Mouse (Mus musculus): Measurements from ENCODE around the gene Ambra1. TPM values are rescaled to one million over a fixed set of nuclear protein-coding genes. Genes with fewer than 3 reads are reported as not detected.

Ambra1 gene
- total and polyA plus RNA-seq, 3 experiments, result 15.8 to 27.1 (median 21.9) TPM

- 0 out of 2 replicates have a peak, but pooled peaks have one; percentile 40 for TF ChIP-seq KAT2A (IDR thresholded peaks at IDR 0.05; ENCODE audit: insufficient replicate concordance, low read length)
- TF ChIP-seq NELFE (IDR thresholded peaks at IDR 0.05; ENCODE audit: low read depth, low read length), result peak; percentile 22; the same call in 1 of the 2 replicates
- no peak for TF ChIP-seq RCOR1 (conservative IDR thresholded peaks at IDR 0.05; ENCODE audit: low read depth, low read length)
- no peak for TF ChIP-seq ZNF384 (IDR thresholded peaks at IDR 0.05; ENCODE audit: low read depth, low read length)
- TF ChIP-seq UBTF (IDR thresholded peaks at IDR 0.05; ENCODE audit: low read depth, low read length), result no peak; the same call in 1 of the 2 replicates
- TF ChIP-seq MAFK (IDR thresholded peaks at IDR 0.05; ENCODE audit: insufficient replicate concordance, low read length), result no peak
- TF ChIP-seq SIN3A (IDR thresholded peaks at IDR 0.05; ENCODE audit: low read length), result no peak; the same call in 1 of the 2 replicates
- TF ChIP-seq MAX (IDR thresholded peaks at IDR 0.05; ENCODE audit: low read length), result peak; percentile 80
- TF ChIP-seq POLR2A (IDR thresholded peaks at IDR 0.05; ENCODE audit: low read depth, low read length), result peak; percentile 78
- TF ChIP-seq ZC3H11A (IDR thresholded peaks at IDR 0.05; ENCODE audit: low read depth, low read length), result no peak
- 0 out of 2 replicates have a peak, but pooled peaks have one; percentile 41 for TF ChIP-seq MAZ (IDR thresholded peaks at IDR 0.05; ENCODE audit: low read depth, low read length)
- TF ChIP-seq MEF2A (IDR thresholded peaks at IDR 0.05; ENCODE audit: borderline replicate concordance, low read depth, low read length), result peak; percentile 76
- peak; percentile 77 for TF ChIP-seq ZMIZ1 (IDR thresholded peaks at IDR 0.05; ENCODE audit: low read depth, low read length)
- peak; percentile 96 for TF ChIP-seq ELF1 (IDR thresholded peaks at IDR 0.05; ENCODE audit: low read depth, low read length)
- no peak for TF ChIP-seq ZKSCAN1 (IDR thresholded peaks at IDR 0.05; ENCODE audit: borderline replicate concordance, low read depth, low read length)
Observed at GRCm38 (mm10) chr2:91963443-91963932, 233.6 kb downstream of the Ambra1 start (continued).

- Histone ChIP-seq H3K9ac (ENCODE audit: insufficient read depth, low read depth) (peak overlapping the region; percentile 71), H3K4me3 (replicated peaks in 1 of 3; ENCODE audit: low read depth in 2 of 3, low read length in 2 of 3, poor library complexity in 1 of 3) (peak overlapping the region; percentile 70 to 91 (median 79)), H3K4me1 (ENCODE audit: control insufficient read depth in 1 of 2, insufficient read depth in 2 of 2) (peaks cover 13 to 51% of the 10 kb centered on the region in 2 experiments), H3K9me3 (replicated peaks; ENCODE audit: low read length) (no peaks in the 10 kb centered on the region), H3K79me2 (replicated peaks; ENCODE audit: control insufficient read depth, extremely low read depth, insufficient read depth, poor library complexity, severe bottlenecking) (peaks cover 28% of the 10 kb centered on the region), H3K4me2 (ENCODE audit: insufficient read depth, low read depth, poor library complexity, severe bottlenecking) (peak overlapping the region; percentile 83), H3K36me3 (replicated peaks in 1 of 2; ENCODE audit: control insufficient read depth in 1 of 2, insufficient read depth in 1 of 2, low read length in 1 of 2) (peaks cover 0 to 17% of the 10 kb centered on the region in 2 experiments), H3K27ac (ENCODE audit: insufficient read depth, low read depth) (no peak overlapping the region), H3K27me3 (replicated peaks) (peaks cover 13% of the 10 kb centered on the region)
- TF ChIP-seq MAX (IDR thresholded peaks at IDR 0.05; ENCODE audit: low read length) (no peak), CHD2 (IDR thresholded peaks at IDR 0.05; ENCODE audit: low read length) (peak; percentile 52; the same call in 1 of the 2 replicates), CHD1 (IDR thresholded peaks at IDR 0.05; ENCODE audit: low read depth, low read length) (no peak), MAZ (IDR thresholded peaks at IDR 0.05; ENCODE audit: low read depth, low read length) (no peak), ZNF384 (IDR thresholded peaks at IDR 0.05; ENCODE audit: low read depth, low read length) (no peak), MEF2A (IDR thresholded peaks at IDR 0.05; ENCODE audit: borderline replicate concordance, low read depth, low read length) (0 out of 2 replicates have a peak, but pooled peaks have one; percentile 16)
- DNase-seq (ENCODE audit: extremely low read depth), result no peak
- in situ Hi-C loops (cut with MboI; ENCODE audit: low pct_ligation_motif_present, low pct_unique_long_range_greater_than_20kb, low sequenced_read_pairs) (no loop called here), dilution Hi-C loops (cut with MboI; ENCODE audit: extremely low pct_ligation_motif_present, extremely low pct_unique_long_range_greater_than_20kb, low sequenced_read_pairs) (no loop called here)
Observed at GRCm38 (mm10) chr2:91964610-91965204, 234.8 kb downstream of the Ambra1 start.
